Mouse (Mus musculus) brain, adult 2 months (tissue): ENCODE measurements at regions not wholly inside any gene's neighbourhood (a gene's known extent, or its start where the extent isn't known, plus 50 kb on each side); places are given as distances from the start of the nearest gene placed in this dataset.

Experiments
- DNase-seq: peaks from one replicate; pipeline ENCODE4 v3.0.0; 2011; ENCODE audit warnings: low read depth, low spot score

GRCm38 (mm10) chr11:112219046-112219720, 562.8 kb upstream of the Sox9 start:
- no peak for DNase-seq

DNA sequence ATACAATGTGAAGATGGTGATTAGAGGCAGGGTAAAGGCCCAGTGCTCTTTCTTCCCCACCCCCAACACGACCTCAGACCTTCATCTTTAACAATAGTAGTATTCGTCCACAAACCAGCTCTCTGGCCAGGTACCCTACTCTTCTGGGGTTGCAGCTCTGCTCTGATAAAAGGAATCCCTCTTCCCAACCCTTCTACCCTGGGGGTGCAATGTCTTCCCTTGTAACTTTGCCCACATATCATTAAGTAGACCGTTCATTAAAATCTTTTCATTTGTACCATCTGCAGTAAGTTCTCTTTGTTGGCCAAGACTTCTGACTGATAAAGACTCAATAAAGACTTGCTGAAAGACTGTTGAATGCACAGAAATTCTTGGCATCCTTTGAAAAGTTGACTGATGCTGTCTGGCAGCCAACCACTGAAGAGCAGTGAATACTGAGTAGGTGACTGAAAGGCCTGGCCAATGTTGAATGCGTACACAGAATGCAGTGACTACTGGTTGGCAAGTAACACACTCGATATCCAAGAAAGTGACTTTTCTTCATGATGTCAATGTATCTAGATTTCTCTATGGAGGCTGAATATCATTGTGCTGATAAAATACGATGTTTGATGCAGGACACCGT, 547.4 kb upstream of the Sox9 start:
- peak; percentile 8 for DNase-seq

DNA sequence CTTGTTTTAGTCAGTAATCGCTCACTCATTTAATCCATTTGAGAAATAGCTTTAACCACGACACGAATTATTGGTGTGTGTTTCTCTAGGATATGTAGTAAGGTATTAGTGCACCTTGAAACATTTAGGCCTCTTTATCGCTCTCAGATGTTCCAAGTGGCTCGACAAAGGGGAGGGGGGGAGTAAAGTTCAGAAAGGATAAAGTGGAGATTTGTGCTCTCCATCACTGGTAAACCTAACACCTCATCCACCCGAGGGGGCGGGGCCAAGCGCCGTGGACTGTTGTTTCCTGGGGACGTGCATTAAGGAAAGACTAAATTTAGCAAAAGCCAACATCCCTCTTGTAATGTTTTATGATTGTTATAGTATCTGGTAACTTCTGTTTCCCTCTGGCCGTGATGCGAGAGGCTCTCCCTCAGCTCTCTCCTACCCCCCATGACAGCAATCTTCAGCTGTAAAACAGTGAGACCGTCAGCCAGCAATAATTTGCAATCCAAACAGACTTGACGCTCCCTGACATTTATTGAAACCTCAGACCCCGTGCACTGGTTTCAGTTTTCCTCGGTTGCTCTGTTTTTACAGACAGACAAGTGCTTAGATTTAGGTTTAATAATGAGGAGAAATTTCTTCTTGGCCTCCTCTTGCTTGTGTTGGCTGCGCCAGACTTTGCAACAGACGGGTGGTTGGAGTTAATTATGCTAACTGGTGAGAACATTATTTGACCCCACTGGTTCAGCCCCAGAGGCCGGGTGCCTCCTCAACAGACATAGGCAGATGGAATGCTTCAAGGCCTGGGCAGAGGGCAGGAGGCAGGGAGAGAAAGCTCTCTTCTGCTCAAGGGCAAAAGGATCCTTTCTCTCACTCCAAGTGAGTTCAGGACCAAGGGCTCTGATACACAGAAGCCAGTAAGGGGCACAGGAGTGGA, 542.8 kb upstream of the Sox9 start:
- DNase-seq: peak; percentile 20

GRCm38 (mm10) chr11:112252548-112252947, 529.5 kb upstream of the Sox9 start:
- DNase-seq: peak; percentile 41

DNA sequence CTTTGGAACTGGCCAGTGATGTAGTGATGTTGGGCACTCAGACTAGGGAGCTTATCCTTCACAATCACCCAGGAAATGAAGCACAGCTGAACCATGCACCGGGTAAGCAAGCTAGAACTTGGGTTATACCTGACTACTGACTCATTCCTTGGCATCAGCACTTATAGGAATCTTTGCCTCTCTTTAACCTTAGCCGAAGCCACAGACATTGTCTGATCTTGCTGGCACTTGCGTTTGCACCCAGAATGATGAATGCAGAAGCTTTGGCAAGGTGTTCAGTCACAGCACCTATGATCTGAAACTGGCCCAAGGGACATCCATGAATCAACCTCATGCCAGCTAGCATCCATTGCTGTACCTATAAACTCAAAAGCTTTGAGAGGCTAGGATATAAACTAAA, 529.0 kb upstream of the Sox9 start:
- peak; percentile 8 for DNase-seq

GRCm38 (mm10) chr11:112256326-112256725, 525.7 kb upstream of the Sox9 start:
- DNase-seq: no peak

GRCm38 (mm10) chr11:112264077-112264476, 517.9 kb upstream of the Sox9 start:
- DNase-seq: peak; percentile 1

DNA sequence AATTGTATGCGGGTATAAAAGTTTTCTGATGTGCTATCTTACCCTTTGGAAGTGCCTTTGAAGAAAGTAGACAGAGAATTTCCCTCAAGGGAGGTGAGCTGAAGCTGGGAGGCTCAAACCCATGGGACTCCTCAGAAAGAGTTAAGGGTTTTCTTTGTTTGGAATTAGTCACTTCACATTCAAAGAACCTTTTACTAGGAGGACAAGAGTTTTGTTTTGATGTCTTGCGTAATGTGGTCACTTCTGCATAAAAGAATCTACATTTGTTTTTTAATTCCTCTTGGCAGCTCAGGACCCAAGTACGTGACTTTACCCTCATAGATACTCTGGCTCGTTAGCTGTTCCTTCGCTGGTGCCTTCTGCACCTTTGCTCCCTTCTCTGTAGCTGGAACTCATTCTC, 511.1 kb upstream of the Sox9 start:
- no peak for DNase-seq

- no peak for DNase-seq
Measured at GRCm38 (mm10) chr11:112278566-112278965, 503.5 kb upstream of the Sox9 start.

- DNase-seq: no peak
Measured at GRCm38 (mm10) chr11:112282911-112283310, 499.1 kb upstream of the Sox9 start.

- DNase-seq: peak; percentile 82
Measured at GRCm38 (mm10) chr11:112298901-112299341, 483.1 kb upstream of the Sox9 start.

DNA sequence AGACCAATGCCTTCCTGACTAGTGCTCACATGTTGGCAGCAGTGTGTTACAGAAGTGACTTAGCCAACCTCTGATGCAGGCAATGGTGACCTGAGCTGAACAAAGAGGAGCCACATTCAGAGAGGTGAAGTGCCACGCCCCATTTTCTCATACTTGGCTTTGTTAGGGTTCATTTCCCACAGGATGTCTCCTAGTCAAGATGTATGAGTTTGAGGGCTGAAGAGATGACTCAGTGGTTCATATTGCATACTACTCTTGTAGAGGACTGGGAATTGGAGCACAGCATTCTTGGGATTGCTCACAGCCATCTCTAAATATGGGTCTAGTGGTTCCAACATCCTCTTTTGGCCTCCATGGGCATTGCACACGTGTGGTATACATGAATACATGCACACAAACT, 478.9 kb upstream of the Sox9 start:
- DNase-seq: no peak

DNA sequence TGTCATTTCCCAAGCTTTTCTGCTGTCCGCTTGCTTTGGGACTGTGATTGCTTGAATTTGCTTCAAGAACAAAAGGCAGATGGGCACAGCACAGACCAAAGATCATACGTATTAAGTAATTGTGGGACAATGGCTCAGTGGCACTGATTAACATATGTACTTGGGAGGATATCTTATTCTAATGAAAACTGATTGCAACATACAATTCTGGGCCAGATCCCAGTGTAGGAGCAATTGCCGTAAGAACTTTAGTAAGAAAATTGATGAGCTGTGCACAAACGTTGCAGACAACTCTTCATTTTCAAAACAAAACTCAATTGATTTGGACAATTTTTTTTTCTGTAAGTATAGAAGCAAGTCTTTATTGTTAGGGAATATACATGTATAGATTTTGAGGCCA, 456.2 kb upstream of the Sox9 start:
- no peak for DNase-seq

DNA sequence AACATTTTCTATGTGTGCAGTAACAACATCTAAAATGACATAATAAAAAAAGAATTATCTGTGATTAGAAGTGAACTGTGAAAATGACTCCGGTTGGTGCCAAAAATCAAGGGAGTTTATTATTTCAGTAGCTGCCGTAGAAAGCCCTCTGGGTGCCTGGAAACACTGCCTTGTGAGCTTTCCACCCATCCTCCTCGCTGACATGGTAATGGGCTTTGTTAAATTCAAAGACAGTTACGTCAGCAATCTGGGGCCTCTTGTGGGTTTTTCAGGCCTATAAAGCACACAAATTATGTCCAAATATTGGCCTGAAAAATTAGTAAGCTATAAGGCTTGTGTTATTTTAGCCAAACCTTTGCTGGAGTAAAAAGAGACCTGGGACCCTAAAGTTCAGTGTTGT, 454.4 kb upstream of the Sox9 start:
- DNase-seq: no peak

DNA sequence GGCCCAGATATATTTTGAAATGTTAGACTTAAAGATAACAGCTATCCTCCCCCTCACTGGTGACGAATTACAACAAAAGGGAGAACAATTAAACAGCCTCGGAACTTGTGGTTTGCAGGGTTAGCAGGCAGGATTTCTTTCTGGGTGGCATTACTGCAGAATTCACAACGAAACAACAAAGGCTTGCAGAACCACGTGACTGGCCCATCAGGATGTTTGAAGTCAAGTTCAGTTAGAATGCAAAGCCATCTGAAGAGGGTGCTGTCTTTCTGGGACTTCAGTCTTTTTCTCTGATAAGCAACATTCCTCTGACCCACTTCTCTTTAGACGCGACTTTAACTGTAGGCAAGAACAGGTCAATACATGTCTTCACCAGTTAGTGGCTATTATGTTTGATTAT, 436.9 kb upstream of the Sox9 start:
- no peak for DNase-seq

GRCm38 (mm10) chr11:112345586-112345985, 436.4 kb upstream of the Sox9 start:
- DNase-seq: no peak

GRCm38 (mm10) chr11:112346089-112346488, 435.9 kb upstream of the Sox9 start:
- DNase-seq: no peak

- no peak for DNase-seq
Measured at GRCm38 (mm10) chr11:112346532-112346931, 435.5 kb upstream of the Sox9 start.

- no peak for DNase-seq
Measured at GRCm38 (mm10) chr11:112355311-112355710, 426.7 kb upstream of the Sox9 start.

DNA sequence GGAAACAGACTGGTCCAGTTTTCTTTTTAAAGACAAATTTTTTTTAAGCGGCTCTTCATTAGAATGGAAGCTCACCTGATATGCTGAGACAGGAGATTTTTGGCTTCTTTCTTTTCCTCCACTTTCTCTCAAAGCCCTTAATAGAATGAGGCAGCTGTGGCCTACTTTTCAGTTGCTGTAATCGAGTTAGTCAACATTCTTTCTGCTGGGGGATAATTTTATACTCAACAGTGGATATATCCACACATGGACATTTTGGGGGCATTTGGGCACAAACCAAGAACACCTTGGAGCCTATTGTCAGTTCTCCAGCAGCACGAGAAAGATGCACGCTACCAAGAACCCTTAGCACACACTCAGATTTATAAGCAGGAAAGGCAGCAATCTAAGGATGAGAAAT, 415.3 kb upstream of the Sox9 start:
- DNase-seq: peak; percentile 51

DNA sequence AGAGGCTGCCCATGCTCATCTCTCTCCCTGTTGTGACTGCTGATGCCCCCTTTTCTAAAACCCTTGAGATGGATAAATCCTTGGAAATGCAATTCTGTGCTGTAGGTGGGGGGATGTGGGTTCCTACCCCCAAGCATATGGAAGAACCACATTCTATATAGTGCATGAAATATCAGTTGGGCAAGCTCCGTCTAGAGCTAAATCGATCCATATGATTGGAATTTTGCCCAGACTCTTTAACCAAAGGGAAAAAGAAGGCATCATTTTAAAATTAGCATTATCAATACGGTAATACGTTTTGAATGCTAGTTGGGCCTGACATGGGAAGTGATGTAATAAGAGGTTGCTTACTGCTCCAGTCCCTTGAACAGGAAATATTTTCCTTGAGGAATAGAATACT, 411.1 kb upstream of the Sox9 start:
- no peak for DNase-seq

GRCm38 (mm10) chr11:112400069-112400468, 382.0 kb upstream of the Sox9 start:
- DNase-seq: peak; percentile 61
